Mouse (Mus musculus) megakaryocyte, embryonic 14.5 days (primary cell): ENCODE results near the gene Sox6. TPM values are rescaled to one million over a fixed set of nuclear protein-coding genes. Genes with fewer than 3 reads are reported as not detected.

Experiments
- H3K27me3 ChIP-seq: replicated peaks from 2 replicates; pipeline ENCODE3; 2012; ENCODE audit warnings: inconsistent platforms
- H3K36me3 ChIP-seq: replicated peaks from 2 replicates; pipeline ENCODE3; 2012; ENCODE audit warnings: low read length, inconsistent platforms, mixed read lengths
- H3K4me1 ChIP-seq: 2 replicates; pipeline ENCODE4 v1.6.1; 2012; ENCODE audit warnings: inconsistent platforms
- H3K4me3 ChIP-seq: replicated peaks from 2 replicates; pipeline ENCODE3; 2012; ENCODE audit warnings: moderate library complexity, mild to moderate bottlenecking, inconsistent platforms
- H3K9me3 ChIP-seq: 2 replicates; pipeline ENCODE4 v1.6.1; 2012; ENCODE audit warnings: inconsistent platforms
- FLI1 ChIP-seq: IDR thresholded peaks from 2 replicates; pipeline ENCODE4 v1.6.1; 2012; ENCODE audit warnings: low read length, inconsistent platforms, mixed read lengths
- GATA1 ChIP-seq: IDR thresholded peaks from 3 replicates; pipeline ENCODE4 v1.6.1; 2012; ENCODE audit warnings: mixed read lengths, low read length, inconsistent platforms, borderline replicate concordance
- polyA plus RNA-seq: library from polyadenylated mRNA; stranded (reverse); fragments of >175 nt; gene quantifications from 2 replicates; pipeline ENCODE4 v1.2.3, GENCODE M21; 2012; ENCODE audit warnings: low replicate concordance; ENCODE audit not compliant: insufficient read depth

Sox6 gene
- polyA plus RNA-seq, 1 experiment, result 0.17 TPM

DNA sequence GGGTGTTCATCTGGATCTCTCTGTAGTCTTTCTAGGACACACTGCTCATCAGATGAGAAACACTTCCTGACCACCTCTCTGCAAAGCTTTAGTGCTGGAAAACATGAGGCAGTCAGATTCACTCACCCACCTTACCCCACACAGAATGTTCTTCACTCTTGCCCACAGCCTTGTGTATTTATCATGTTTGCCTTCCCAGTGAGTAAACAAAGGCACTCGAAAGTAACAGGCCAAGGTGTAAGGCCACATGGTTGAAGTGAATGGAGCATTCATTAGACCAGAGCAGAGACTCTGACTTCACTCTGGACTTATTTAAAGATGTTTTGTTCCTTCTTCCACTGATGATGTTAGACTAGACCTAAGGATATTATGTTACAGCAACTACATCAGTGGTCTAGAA lies 506.7 kb downstream of the Sox6 start:
- Histone ChIP-seq H3K9me3 (no peaks in the 10 kb centered on the region), H3K36me3 (no peaks in the 10 kb centered on the region), H3K4me3 (no peak overlapping the region), H3K27me3 (peaks cover 5% of the 10 kb centered on the region), H3K4me1 (peaks cover 17% of the 10 kb centered on the region)
- no peak for TF ChIP-seq FLI1
- TF ChIP-seq GATA1, result no peak

DNA sequence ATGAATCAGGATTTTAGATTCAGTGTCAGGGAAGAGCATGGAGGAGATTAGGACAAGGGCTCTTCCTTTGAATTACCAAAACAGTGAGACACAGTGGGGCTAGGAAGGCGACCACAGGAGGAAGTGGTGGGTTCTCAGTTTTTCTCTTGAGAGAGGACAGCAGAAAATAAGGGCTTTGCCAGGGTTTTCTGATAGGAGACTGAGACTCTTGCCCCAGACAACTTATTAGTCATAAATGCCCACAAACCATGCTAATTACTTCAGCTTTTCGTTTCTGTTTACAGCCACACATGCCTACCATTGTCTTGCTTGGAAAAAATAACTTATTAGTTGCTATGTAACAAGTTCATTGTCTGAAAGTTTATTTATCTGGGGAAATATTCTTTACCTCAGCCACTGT lies 507.4 kb downstream of the Sox6 start:
- H3K4me1 ChIP-seq, result peaks cover 22% of the 10 kb centered on the region
- H3K36me3 ChIP-seq, result no peaks in the 10 kb centered on the region
- H3K4me3 ChIP-seq, result peak overlapping the region; percentile 18
- TF ChIP-seq GATA1 (no peak), FLI1 (no peak)
- H3K9me3 ChIP-seq, result no peaks in the 10 kb centered on the region
- peaks cover 5% of the 10 kb centered on the region for H3K27me3 ChIP-seq

DNA sequence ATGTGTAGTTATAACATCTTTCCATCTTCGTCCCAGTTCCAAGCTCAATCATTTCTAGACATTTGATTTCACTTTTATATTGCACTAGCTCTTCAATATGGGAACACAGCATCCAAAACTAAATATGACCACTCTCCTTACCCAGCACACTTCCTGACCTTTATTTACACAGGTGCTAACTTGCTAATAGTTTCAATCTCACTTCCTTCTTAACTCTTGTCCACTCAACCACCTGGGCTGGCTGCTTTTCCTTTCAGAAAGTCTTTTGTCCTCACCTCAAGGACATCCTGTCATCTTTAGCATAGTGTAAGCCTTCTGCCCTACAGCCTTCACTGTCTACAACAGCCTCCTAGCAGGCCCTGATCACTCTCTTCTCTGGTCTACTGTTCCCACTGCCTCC lies 520.9 kb downstream of the Sox6 start:
- no peaks in the 10 kb centered on the region for H3K4me1 ChIP-seq
- no peak for TF ChIP-seq FLI1
- no peak overlapping the region for H3K4me3 ChIP-seq
- H3K36me3 ChIP-seq, result no peaks in the 10 kb centered on the region
- H3K27me3 ChIP-seq, result no peaks in the 10 kb centered on the region
- no peaks in the 10 kb centered on the region for H3K9me3 ChIP-seq

DNA sequence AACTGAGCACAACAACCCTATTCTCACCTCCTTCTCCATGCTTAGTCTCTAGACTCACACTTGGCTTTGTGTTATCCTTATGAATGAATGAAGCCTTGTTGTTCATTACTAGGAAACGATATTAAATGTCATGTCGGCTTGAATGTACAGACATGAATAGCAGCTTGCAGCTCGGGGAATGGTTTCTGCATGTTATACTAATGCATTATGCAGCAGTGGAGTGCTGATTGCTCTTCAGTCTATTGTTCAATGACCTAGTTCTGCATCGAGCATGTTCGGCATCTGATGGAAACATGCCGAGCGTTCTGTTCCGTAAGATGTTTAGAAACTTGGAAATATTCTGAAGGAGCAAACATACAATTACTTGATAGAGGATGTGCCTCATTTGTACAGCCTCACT lies 524.9 kb downstream of the Sox6 start:
- no peaks in the 10 kb centered on the region for H3K36me3 ChIP-seq
- H3K27me3 ChIP-seq, result no peaks in the 10 kb centered on the region
- H3K4me1 ChIP-seq, result no peaks in the 10 kb centered on the region
- H3K9me3 ChIP-seq, result no peaks in the 10 kb centered on the region
- no peak for TF ChIP-seq GATA1
- TF ChIP-seq FLI1, result no peak
- H3K4me3 ChIP-seq, result no peak overlapping the region

DNA sequence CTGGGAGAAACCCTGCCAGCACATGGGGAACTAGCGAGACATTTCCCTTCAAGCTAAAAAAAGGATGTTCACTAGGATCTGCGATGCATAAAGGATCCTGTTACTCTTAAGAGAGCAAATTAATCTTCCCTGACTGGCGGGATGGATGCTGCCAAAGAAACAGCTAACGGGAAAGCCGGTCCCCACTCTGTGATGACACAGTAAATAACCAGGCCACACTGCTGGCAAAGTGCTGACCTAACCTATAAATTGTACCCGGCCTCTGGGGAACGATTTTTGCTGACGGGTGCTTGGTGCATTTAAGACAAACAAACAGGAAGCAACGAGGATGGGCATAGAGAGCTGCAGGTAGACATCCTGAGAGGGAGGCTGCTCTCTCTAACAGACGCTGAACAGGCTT lies 526.8 kb downstream of the Sox6 start:
- Histone ChIP-seq H3K4me3 (no peak overlapping the region), H3K9me3 (no peaks in the 10 kb centered on the region), H3K4me1 (no peaks in the 10 kb centered on the region), H3K36me3 (no peaks in the 10 kb centered on the region), H3K27me3 (no peaks in the 10 kb centered on the region)
- TF ChIP-seq FLI1 (no peak), GATA1 (no peak)

DNA sequence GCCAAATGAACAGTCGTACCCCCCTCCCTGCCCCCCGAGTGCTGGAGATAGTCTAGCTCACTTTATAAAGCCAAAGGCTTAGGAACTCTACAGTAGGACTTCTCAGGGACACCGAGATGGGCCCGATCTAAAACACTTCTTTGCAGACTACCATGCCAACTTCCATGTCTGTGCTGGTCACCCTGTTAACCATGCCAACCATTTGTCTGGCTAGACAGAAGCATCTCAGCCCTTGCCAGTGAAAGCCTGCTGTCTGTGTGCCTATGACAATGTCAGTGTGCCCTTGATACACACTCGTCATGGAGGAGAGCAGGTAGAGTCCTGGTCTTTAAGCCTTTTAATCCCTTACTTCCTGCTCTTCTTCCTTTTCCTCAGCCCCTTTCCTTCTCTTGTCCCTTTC lies 527.5 kb downstream of the Sox6 start:
- H3K4me3 ChIP-seq, result no peak overlapping the region
- H3K9me3 ChIP-seq, result no peaks in the 10 kb centered on the region
- H3K4me1 ChIP-seq, result no peaks in the 10 kb centered on the region
- TF ChIP-seq GATA1 (no peak), FLI1 (no peak)
- no peaks in the 10 kb centered on the region for H3K36me3 ChIP-seq
- H3K27me3 ChIP-seq, result no peaks in the 10 kb centered on the region

DNA sequence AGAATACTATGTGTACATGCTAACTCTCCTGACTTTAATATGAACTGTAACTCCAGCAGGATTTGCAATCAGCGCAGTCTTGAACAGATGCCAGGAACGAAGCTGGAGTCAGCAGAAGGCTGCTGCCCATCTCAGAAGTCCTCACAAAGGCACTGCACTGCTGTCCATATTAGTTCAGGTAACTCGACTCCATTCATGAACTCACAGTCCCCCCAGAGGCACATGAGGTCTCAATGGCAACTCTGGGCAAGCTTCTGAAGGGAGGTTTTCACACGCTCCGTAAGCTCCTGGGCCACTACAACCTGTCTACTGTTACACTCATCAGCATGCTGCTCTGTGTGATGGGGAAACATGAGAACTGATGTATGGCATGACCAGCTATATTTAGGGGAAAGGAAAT lies 528.6 kb downstream of the Sox6 start:
- no peak overlapping the region for H3K4me3 ChIP-seq
- H3K36me3 ChIP-seq, result no peaks in the 10 kb centered on the region
- TF ChIP-seq FLI1 (no peak), GATA1 (no peak)
- H3K4me1 ChIP-seq, result no peaks in the 10 kb centered on the region
- no peaks in the 10 kb centered on the region for H3K27me3 ChIP-seq
- H3K9me3 ChIP-seq, result no peaks in the 10 kb centered on the region

DNA sequence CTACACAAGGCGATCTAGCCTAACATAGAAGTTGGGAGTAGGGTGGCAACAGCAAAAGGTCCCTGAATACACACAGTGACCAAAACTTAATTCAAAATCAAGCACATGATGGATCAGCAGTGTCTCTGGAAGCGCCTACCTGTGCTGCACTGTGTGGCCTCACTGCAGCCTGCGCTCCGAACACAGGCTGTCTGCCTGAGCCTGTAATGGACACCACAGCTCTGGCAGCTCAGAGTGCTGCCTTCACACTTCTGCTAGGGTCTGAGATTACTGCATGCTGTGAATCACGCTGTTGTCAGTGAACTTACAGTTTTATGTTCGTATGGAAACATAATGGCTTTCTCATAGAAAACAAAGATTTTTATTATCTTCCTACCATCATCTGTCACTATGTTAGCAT lies 532.2 kb downstream of the Sox6 start:
- no peak for TF ChIP-seq GATA1
- no peak for TF ChIP-seq FLI1
- H3K27me3 ChIP-seq, result peaks cover 2% of the 10 kb centered on the region
- no peaks in the 10 kb centered on the region for H3K4me1 ChIP-seq
- no peaks in the 10 kb centered on the region for H3K9me3 ChIP-seq
- no peak overlapping the region for H3K4me3 ChIP-seq
- H3K36me3 ChIP-seq, result no peaks in the 10 kb centered on the region

DNA sequence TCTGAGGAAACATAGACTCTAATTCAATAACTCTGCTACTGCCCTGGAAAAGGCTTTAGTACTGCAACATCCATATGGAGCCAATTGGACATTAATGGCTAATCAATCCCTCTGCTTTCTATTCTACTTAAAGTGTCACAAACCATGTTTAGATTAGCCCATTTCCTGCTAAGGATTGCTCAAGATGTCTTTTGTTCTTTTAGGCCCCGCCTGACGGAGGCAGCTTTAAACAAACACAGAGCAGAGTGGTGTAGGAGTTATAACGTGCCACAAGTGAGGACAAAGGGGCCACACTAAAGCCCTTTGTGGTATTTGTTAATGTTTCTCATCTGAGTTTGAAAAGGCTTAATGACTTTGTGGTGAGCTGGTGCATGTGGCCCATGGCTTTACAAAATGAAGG lies 537.1 kb downstream of the Sox6 start:
- Histone ChIP-seq H3K36me3 (no peaks in the 10 kb centered on the region), H3K27me3 (peaks cover 2% of the 10 kb centered on the region), H3K4me1 (no peaks in the 10 kb centered on the region), H3K4me3 (no peak overlapping the region), H3K9me3 (no peaks in the 10 kb centered on the region)
- TF ChIP-seq FLI1, result no peak
- no peak for TF ChIP-seq GATA1

DNA sequence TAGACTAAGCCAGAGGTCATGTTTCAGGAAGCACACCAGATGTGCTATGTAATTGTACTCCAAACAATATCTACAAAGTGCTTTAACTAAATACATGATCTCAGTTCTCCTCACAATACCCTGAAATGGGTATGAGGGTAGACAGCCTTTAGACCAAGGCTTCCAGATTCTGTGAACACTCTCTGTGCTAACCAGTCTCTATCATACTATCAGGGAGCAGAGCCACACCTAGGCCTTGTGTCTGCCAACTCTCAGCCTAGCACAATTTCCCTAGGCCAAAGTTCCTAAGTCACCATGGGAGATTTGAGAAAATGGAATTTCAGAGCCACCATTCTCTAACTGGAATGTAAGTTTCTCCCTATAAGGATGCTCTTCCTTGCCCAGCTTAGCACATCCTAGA lies 537.8 kb downstream of the Sox6 start:
- no peak overlapping the region for H3K4me3 ChIP-seq
- TF ChIP-seq FLI1, result no peak
- no peak for TF ChIP-seq GATA1
- no peaks in the 10 kb centered on the region for H3K4me1 ChIP-seq
- H3K36me3 ChIP-seq, result no peaks in the 10 kb centered on the region
- peaks cover 2% of the 10 kb centered on the region for H3K27me3 ChIP-seq
- H3K9me3 ChIP-seq, result no peaks in the 10 kb centered on the region

DNA sequence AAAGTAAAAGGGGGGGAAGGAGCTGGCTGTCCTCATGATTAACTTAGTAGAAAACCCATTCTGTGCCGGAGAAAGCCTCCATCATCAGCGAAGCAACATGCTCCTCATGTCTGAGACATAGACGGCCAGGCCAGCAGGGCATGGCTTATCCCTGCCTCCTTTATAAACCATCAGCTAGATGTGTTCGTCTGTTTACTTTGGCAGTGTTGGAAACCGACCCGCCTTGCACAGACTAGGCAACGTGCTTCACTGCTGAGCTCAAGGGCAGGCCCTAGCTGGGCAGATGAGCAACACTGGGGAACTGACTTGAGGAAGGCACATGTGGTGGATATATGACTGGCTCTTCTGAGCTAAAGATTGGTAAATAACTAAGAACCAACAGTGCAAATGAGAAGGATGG lies 538.4 kb downstream of the Sox6 start:
- peaks cover 6% of the 10 kb centered on the region for H3K27me3 ChIP-seq
- no peaks in the 10 kb centered on the region for H3K36me3 ChIP-seq
- TF ChIP-seq GATA1, result no peak
- TF ChIP-seq FLI1, result no peak
- no peaks in the 10 kb centered on the region for H3K4me1 ChIP-seq
- H3K4me3 ChIP-seq, result no peak overlapping the region
- H3K9me3 ChIP-seq, result no peaks in the 10 kb centered on the region

DNA sequence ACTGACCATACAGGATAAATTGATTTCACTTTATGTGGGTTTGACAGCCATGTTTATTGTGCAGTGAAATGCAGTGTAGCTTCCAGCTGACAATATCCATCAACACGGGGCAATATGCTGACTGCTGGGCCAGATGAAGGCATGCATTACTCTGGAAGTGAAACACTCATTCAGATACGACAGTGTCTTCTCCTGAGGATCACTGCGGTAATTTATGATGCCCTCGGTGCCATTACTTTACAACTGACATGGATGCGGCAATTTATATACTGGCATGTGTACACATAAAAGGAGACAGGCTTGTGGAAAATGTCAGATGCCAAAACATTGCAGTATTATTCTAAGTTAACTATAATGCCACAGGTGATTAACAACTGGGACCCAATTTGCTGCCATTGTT lies 546.9 kb downstream of the Sox6 start:
- Histone ChIP-seq H3K4me3 (no peak overlapping the region), H3K9me3 (no peaks in the 10 kb centered on the region), H3K27me3 (peaks cover 9% of the 10 kb centered on the region), H3K36me3 (no peaks in the 10 kb centered on the region), H3K4me1 (no peaks in the 10 kb centered on the region)
- TF ChIP-seq GATA1 (no peak), FLI1 (no peak)
